Mouse (Mus musculus) myocyte (in vitro differentiated cells): Measurements from ENCODE around the gene Arid4a. TPM values are rescaled to one million over a fixed set of nuclear protein-coding genes. Genes with fewer than 3 reads are reported as not detected.
A peak's percentile ranks its signal among the peaks of the same experiment; 100 is the strongest.

Source experiments
- H3K27me3 ChIP-seq: one replicate; pipeline ENCODE4 v1.6.1; 2011; ENCODE audit not compliant: control insufficient read depth, insufficient read depth, insufficient read length
- H3K36me3 ChIP-seq: one replicate; pipeline ENCODE4 v1.6.1; 2011; ENCODE audit not compliant: control insufficient read depth, insufficient read depth
- H3K4me2 ChIP-seq: one replicate; pipeline ENCODE4 v1.6.1; 2011; ENCODE audit warnings: low read depth, control low read depth
- H3K4me3 ChIP-seq: one replicate; pipeline ENCODE4 v1.5.1; 2011; ENCODE audit warnings: mild to moderate bottlenecking, control low read depth, moderate library complexity
- H3K79me2 ChIP-seq: one replicate; pipeline ENCODE4 v1.6.1; 2011; ENCODE audit not compliant: control insufficient read depth, insufficient read depth
- H3ac ChIP-seq: one replicate; pipeline ENCODE4 v1.6.1; 2011; ENCODE audit not compliant: control insufficient read depth, insufficient read length
- CEBPB ChIP-seq: IDR thresholded peaks from 2 replicates; pipeline ENCODE4 v1.6.1; 2011; ENCODE audit warnings: mild to moderate bottlenecking, moderate library complexity; ENCODE audit not compliant: poor library complexity, insufficient read depth, severe bottlenecking
- E2F4 ChIP-seq: IDR thresholded peaks from one replicate; pipeline ENCODE4 v1.6.1; 2011; ENCODE audit warnings: mild to moderate bottlenecking, control low read depth, moderate library complexity; ENCODE audit not compliant: insufficient read depth
- MAX ChIP-seq: IDR thresholded peaks from one replicate; pipeline ENCODE4 v1.6.1; 2011; ENCODE audit warnings: low read depth, mild to moderate bottlenecking, control low read depth
- MYOD1 ChIP-seq, 3 experiments: IDR thresholded peaks; one replicate each; pipeline ENCODE4 v1.6.1; 2011; ENCODE audit warnings: control low read depth in 2 of 3, low read depth in 2 of 3, mild to moderate bottlenecking in 2 of 3, moderate library complexity in 1 of 3; ENCODE audit not compliant: insufficient read length in 2 of 3, control insufficient read depth in 1 of 3
- MYOG ChIP-seq, 3 experiments: IDR thresholded peaks; one replicate each; pipeline ENCODE4 v1.6.1; 2011; ENCODE audit warnings: control low read depth in 2 of 3, low read depth in 2 of 3, mild to moderate bottlenecking in 2 of 3; ENCODE audit not compliant: insufficient read length in 2 of 3, control insufficient read depth in 1 of 3, insufficient read depth in 1 of 3
- POLR2A ChIP-seq: IDR thresholded peaks from one replicate; pipeline ENCODE4 v1.6.1; 2011; ENCODE audit warnings: low read depth, mild to moderate bottlenecking, control low read depth, moderate library complexity; ENCODE audit not compliant: insufficient read length
- POLR2AphosphoS2 ChIP-seq: IDR thresholded peaks from one replicate; pipeline ENCODE4 v1.6.1; 2011; ENCODE audit warnings: low read depth, control low read depth; ENCODE audit not compliant: insufficient read length
- REST ChIP-seq: IDR thresholded peaks from one replicate; pipeline ENCODE4 v1.6.1; 2011; ENCODE audit warnings: mild to moderate bottlenecking, control low read depth, moderate library complexity; ENCODE audit not compliant: insufficient read depth, insufficient read length
- SRF ChIP-seq: IDR thresholded peaks from one replicate; pipeline ENCODE4 v1.6.1; 2011; ENCODE audit warnings: low read depth; ENCODE audit not compliant: control insufficient read depth, insufficient read length
- TCF12 ChIP-seq: IDR thresholded peaks from one replicate; pipeline ENCODE4 v1.6.1; 2011; ENCODE audit warnings: mild to moderate bottlenecking, control low read depth; ENCODE audit not compliant: poor library complexity, insufficient read depth, severe bottlenecking
- TCF3 ChIP-seq: IDR thresholded peaks from one replicate; pipeline ENCODE4 v1.6.1; 2011; ENCODE audit warnings: low read depth, control low read depth; ENCODE audit not compliant: insufficient read length
- USF1 ChIP-seq: IDR thresholded peaks from one replicate; pipeline ENCODE4 v1.6.1; 2011; ENCODE audit warnings: low read depth, mild to moderate bottlenecking, control low read depth, moderate library complexity
- polyA plus RNA-seq: library from polyadenylated mRNA; unstranded; fragments of >200 nt; fragmentation: generic; extraction: Trizol; gene quantifications from one replicate; pipeline ENCODE4 v1.2.1, GENCODE M21; 2012; ENCODE audit warnings: missing spikeins

Gene Arid4a
- polyA plus RNA-seq, 1 experiment = 1.7 TPM

DNA sequence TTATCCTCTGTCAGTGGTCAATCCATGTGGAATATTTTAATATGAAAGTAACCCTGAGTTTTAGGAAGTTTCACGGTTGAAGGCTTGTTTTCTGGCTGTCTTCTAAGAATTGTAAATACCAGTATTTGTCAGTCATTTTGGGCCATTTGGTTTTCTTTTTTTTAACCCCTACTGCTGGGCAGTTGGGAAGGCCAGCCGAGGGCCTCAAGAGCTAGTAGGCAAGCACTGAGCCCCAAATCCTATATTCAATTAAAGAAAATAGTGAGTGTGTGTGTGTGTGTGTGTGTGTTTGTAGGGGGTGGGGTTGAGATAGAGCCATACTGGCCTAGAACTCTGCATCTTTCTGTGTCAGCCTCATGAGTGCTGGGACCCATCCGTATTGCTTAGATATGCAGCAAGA, 39.9 kb upstream of the Arid4a start:
- Histone ChIP-seq H3K79me2 (peaks cover 61% of the 10 kb centered on the region), H3K4me2 (peak overlapping the region; percentile 97), H3K4me3 (peak overlapping the region; percentile 81), H3K36me3 (peaks cover 2% of the 10 kb centered on the region), H3ac (peak overlapping the region; percentile 77), H3K27me3 (no peaks in the 10 kb centered on the region)
- TF ChIP-seq USF1 (no peak), POLR2A (no peak), MYOG (IDR thresholded peaks at IDR 0.05; ENCODE audit: control insufficient read depth in 1 of 3, insufficient read depth in 1 of 3, insufficient read length in 2 of 3, low read depth in 2 of 3) (no peak), E2F4 (no peak), POLR2AphosphoS2 (no peak), REST (no peak), TCF12 (no peak), CEBPB (no peak), MYOD1 (IDR thresholded peaks at IDR 0.05; ENCODE audit: control insufficient read depth in 1 of 3, insufficient read length in 2 of 3, low read depth in 2 of 3) (no peak), TCF3 (no peak), MAX (no peak), SRF (no peak)

DNA sequence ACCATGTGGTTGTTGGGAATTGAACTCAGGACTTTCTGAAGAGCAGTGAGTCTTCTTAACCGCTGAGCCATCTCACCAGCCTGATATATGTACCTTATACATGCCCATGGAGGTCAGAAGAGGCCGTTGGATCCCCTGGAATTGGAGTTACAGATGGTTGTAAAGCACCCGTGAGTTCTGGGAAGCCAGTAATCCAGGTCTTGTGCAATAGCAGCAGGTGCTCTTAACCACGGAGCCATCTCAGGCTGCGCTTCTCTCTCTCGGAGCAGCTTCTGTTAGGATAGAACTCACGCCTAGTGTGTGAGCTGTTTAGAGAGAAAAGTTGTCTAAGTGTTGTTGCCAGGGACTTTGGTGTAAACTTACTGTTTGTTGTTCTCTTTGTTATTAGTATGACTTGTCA, 37.4 kb upstream of the Arid4a start:
- no peak overlapping the region for H3K4me2 ChIP-seq
- H3K27me3 ChIP-seq = no peaks in the 10 kb centered on the region
- H3K36me3 ChIP-seq = peaks cover 21% of the 10 kb centered on the region
- H3K4me3 ChIP-seq = no peak overlapping the region
- H3ac ChIP-seq = no peak overlapping the region
- TF ChIP-seq MAX = no peak
- peak; percentile 62 for TF ChIP-seq TCF12
- no peak for TF ChIP-seq USF1
- no peak for TF ChIP-seq POLR2A
- TF ChIP-seq MYOD1 (IDR thresholded peaks at IDR 0.05; ENCODE audit: control insufficient read depth in 1 of 3, insufficient read length in 2 of 3, low read depth in 2 of 3) = peak in 2 of 3 experiments; percentile 61 to 80
- TF ChIP-seq POLR2AphosphoS2 = no peak
- no peak for TF ChIP-seq REST
- TF ChIP-seq MYOG (IDR thresholded peaks at IDR 0.05; ENCODE audit: control insufficient read depth in 1 of 3, insufficient read depth in 1 of 3, insufficient read length in 2 of 3, low read depth in 2 of 3) = peak in 2 of 3 experiments; percentile 34 to 76
- TF ChIP-seq TCF3 = peak; percentile 28
- TF ChIP-seq CEBPB = peak; percentile 92
- peaks cover 86% of the 10 kb centered on the region for H3K79me2 ChIP-seq

DNA sequence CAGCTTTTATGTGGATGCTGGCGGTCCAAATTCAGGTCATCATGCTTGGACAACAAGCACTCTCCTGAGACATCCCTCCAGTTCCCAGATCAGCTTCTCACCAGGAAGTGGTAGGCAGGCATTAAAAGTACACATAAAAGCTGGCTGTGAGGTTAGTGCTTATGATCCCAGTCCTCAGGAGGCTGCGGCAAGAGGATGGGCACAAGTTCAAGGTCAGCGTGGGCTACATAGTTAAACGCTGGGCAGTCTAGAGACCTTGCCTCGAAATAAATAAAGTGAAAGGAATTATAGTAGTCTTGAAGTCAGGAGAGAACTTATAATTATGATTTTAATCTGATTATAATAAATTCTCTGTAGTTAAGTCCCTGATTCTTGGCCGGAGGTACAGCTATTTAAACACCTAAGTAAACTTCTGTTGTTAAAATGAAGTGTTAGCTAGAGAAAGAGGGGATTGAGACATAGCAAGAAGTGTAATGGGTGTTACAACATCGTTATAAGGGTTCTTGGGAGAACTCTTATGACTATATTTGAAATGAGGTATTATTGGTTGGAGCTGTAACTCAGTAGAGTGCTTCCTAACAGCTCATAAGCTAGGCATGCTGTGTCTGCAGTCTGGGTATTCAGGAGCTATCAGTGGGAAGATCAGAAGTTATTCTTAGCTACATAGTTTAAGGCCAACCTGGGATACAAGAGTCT, 30.8 kb upstream of the Arid4a start:
- H3K79me2 ChIP-seq = peaks cover 35% of the 10 kb centered on the region
- no peak overlapping the region for H3ac ChIP-seq
- H3K4me2 ChIP-seq = no peak overlapping the region
- no peaks in the 10 kb centered on the region for H3K27me3 ChIP-seq
- H3K4me3 ChIP-seq = no peak overlapping the region
- no peak for TF ChIP-seq POLR2AphosphoS2
- no peak for TF ChIP-seq MAX
- no peak for TF ChIP-seq SRF
- no peak for TF ChIP-seq E2F4
- TF ChIP-seq REST = no peak
- H3K36me3 ChIP-seq = peaks cover 72% of the 10 kb centered on the region

DNA sequence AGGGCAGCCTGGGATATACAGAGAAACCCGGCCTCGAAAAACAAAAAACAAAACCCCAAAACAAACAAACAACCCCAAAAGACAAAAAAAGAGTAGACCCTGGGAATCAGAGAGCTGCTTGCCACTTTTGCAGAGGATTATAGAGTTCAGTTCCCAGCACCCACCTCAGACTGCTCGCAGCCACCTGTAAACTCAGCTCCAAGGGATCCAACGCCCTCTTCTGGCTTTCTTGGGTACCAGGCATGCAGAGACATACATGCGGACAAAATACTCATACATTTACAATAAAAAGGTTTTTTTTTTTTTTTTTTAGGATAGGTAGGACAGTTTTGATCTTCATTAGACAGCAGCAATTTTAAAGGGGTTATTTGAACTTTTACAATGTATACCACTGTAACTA, 18.6 kb upstream of the Arid4a start:
- Histone ChIP-seq H3K4me3 (no peak overlapping the region), H3K36me3 (peaks cover 40% of the 10 kb centered on the region), H3K4me2 (no peak overlapping the region), H3ac (no peak overlapping the region), H3K27me3 (no peaks in the 10 kb centered on the region), H3K79me2 (no peaks in the 10 kb centered on the region)
- TF ChIP-seq CEBPB (no peak), REST (no peak), POLR2AphosphoS2 (no peak), USF1 (no peak), SRF (no peak), TCF12 (no peak), E2F4 (no peak), MAX (no peak), POLR2A (no peak), MYOG (IDR thresholded peaks at IDR 0.05; ENCODE audit: control insufficient read depth in 1 of 3, insufficient read depth in 1 of 3, insufficient read length in 2 of 3, low read depth in 2 of 3) (no peak), TCF3 (no peak), MYOD1 (IDR thresholded peaks at IDR 0.05; ENCODE audit: control insufficient read depth in 1 of 3, insufficient read length in 2 of 3, low read depth in 2 of 3) (no peak)
